Mouse (Mus musculus): Measurements from ENCODE around the gene Nrip1. TPM values are rescaled to one million over a fixed set of nuclear protein-coding genes. Genes with fewer than 3 reads are reported as not detected.

Nrip1 gene
- total RNA-seq, 2 experiments from 2014 or later: 75.5 to 93.1 TPM

- DNase-seq (ENCODE audit: low spot score in 2 of 2): peak in 1 of 2 experiments; percentile 16
Observed at GRCm38 (mm10) chr16:76316940-76317822, 56.4 kb downstream of the Nrip1 start.

GRCm38 (mm10) chr16:76315642-76316041 lies 58.0 kb downstream of the Nrip1 start:
- DNase-seq (ENCODE audit: low spot score in 2 of 2): peak in 1 of 2 experiments; percentile 11

- peak in 1 of 2 experiments; percentile 11 for DNase-seq (ENCODE audit: low spot score in 2 of 2)
Observed at GRCm38 (mm10) chr16:76314013-76314950, 59.3 kb downstream of the Nrip1 start.

- no peak for DNase-seq (ENCODE audit: low spot score in 2 of 2)
Observed at GRCm38 (mm10) chr16:76312887-76313420, 60.7 kb downstream of the Nrip1 start.

GRCm38 (mm10) chr16:76310791-76311190 lies 62.8 kb downstream of the Nrip1 start:
- DNase-seq (ENCODE audit: low spot score in 2 of 2): no peak

- no peak for DNase-seq (ENCODE audit: low spot score in 2 of 2)
Observed at GRCm38 (mm10) chr16:76310286-76310685, 63.3 kb downstream of the Nrip1 start.

GRCm38 (mm10) chr16:76309280-76309679 lies 64.3 kb downstream of the Nrip1 start:
- DNase-seq (ENCODE audit: low spot score in 2 of 2): no peak

GRCm38 (mm10) chr16:76307039-76307438 lies 66.6 kb downstream of the Nrip1 start:
- no peak for DNase-seq (ENCODE audit: low spot score in 2 of 2)

- DNase-seq (ENCODE audit: low spot score in 2 of 2): no peak
Observed at GRCm38 (mm10) chr16:76306446-76306845, 67.2 kb downstream of the Nrip1 start.

GRCm38 (mm10) chr16:76303436-76303835 lies 70.2 kb downstream of the Nrip1 start:
- DNase-seq (ENCODE audit: low spot score in 2 of 2): no peak

GRCm38 (mm10) chr16:76301728-76302050 lies 71.9 kb downstream of the Nrip1 start:
- no peak for DNase-seq (ENCODE audit: low spot score in 2 of 2)

- DNase-seq (ENCODE audit: low spot score in 2 of 2): peak in 1 of 2 experiments; percentile 7
Observed at GRCm38 (mm10) chr16:76301037-76301727, 72.4 kb downstream of the Nrip1 start.

GRCm38 (mm10) chr16:76300452-76300851 lies 73.2 kb downstream of the Nrip1 start:
- DNase-seq (ENCODE audit: low spot score in 2 of 2): peak in 1 of 2 experiments; percentile 7

GRCm38 (mm10) chr16:76299511-76299910 lies 74.1 kb downstream of the Nrip1 start:
- DNase-seq (ENCODE audit: low spot score in 2 of 2): peak in 1 of 2 experiments; percentile 36

- peak in 1 of 2 experiments; percentile 9 for DNase-seq (ENCODE audit: low spot score in 2 of 2)
Observed at GRCm38 (mm10) chr16:76295322-76295721, 78.3 kb downstream of the Nrip1 start.

GRCm38 (mm10) chr16:76294550-76294949 lies 79.1 kb downstream of the Nrip1 start:
- DNase-seq (ENCODE audit: low spot score in 2 of 2): no peak

- peak in 1 of 2 experiments; percentile 56 for DNase-seq (ENCODE audit: low spot score in 2 of 2)
Observed at GRCm38 (mm10) chr16:76293765-76294463, 79.7 kb downstream of the Nrip1 start.

- no peak for DNase-seq (ENCODE audit: low spot score in 2 of 2)
Observed at GRCm38 (mm10) chr16:76293176-76293575, 80.5 kb downstream of the Nrip1 start.

- no peak for DNase-seq (ENCODE audit: low spot score in 2 of 2)
Observed at GRCm38 (mm10) chr16:76292656-76293055, 81.0 kb downstream of the Nrip1 start.

GRCm38 (mm10) chr16:76291366-76291765 lies 82.3 kb downstream of the Nrip1 start:
- no peak for DNase-seq (ENCODE audit: low spot score in 2 of 2)

Measured in adrenal gland, adult 18-20 months (tissue).